Mouse (Mus musculus) intestine, postnatal 0 days (tissue): ENCODE measurements around the gene Kif2a. TPM values are rescaled to one million over a fixed set of nuclear protein-coding genes. Genes with fewer than 3 reads are reported as not detected.

Experiments used
- ATAC-seq: fragments of 200-750 bp; cut with Nextera tagmentation; 2 replicates; pipeline ENCODE4 v1.8.0; 2017; ENCODE audit warnings: mild to moderate bottlenecking, moderate TSS enrichment, moderate library complexity
- H3K27ac ChIP-seq: fragments of 300-500 bp; sonication (generic); 2 replicates; pipeline ENCODE4 v1.5.1; 2014; ENCODE audit warnings: mild to moderate bottlenecking, low read depth, low read length, moderate library complexity
- H3K27me3 ChIP-seq: fragments of 300-500 bp; sonication (generic); replicated peaks from 2 replicates; pipeline ENCODE4 v1.6.1; 2014; ENCODE audit warnings: low read length, mixed read lengths; ENCODE audit not compliant: control insufficient read depth, insufficient read depth
- H3K36me3 ChIP-seq: fragments of 300-500 bp; sonication (generic); 2 replicates; pipeline ENCODE4 v1.6.1; 2014; ENCODE audit warnings: mild to moderate bottlenecking, moderate library complexity; ENCODE audit not compliant: control insufficient read depth, insufficient read depth
- H3K4me1 ChIP-seq: fragments of 300-500 bp; sonication (generic); replicated peaks from 2 replicates; pipeline ENCODE4 v1.6.1; 2014; ENCODE audit warnings: antibody characterized with exemption, low read length, mixed read lengths; ENCODE audit not compliant: control insufficient read depth, insufficient read depth
- H3K4me2 ChIP-seq: fragments of 300-500 bp; sonication (generic); replicated peaks from 2 replicates; pipeline ENCODE4 v1.6.1; 2014; ENCODE audit warnings: low read depth, mild to moderate bottlenecking, moderate library complexity
- H3K4me3 ChIP-seq: fragments of 300-500 bp; sonication (generic); 2 replicates; pipeline ENCODE4 v1.5.1; 2014; ENCODE audit warnings: low read depth, low read length
- H3K9ac ChIP-seq: fragments of 300-500 bp; sonication (generic); 2 replicates; pipeline ENCODE4 v1.6.1; 2014; ENCODE audit warnings: mild to moderate bottlenecking, low read depth, low read length
- H3K9me3 ChIP-seq: fragments of 300-500 bp; sonication (generic); 2 replicates; pipeline ENCODE4 v1.6.1; 2016; ENCODE audit warnings: mixed run types; ENCODE audit not compliant: control insufficient read depth
- CTCF ChIP-seq: sonication (generic); IDR thresholded peaks from 2 replicates; pipeline ENCODE4 v1.5.1; 2016; ENCODE audit warnings: low read depth, mild to moderate bottlenecking, control low read depth, antibody characterized with exemption, moderate library complexity
- WGBS: fragments of 180-500 bp; shearing (Covaris S2); extraction: QIAGEN DNeasy Blood & Tissue Kit; methylation state at CpG from one replicate; pipeline ENCODE4 v1.1.7; 2014; 5-methylcytosine and 5-hydroxymethylcytosine counted together
- polyA plus RNA-seq: library from polyadenylated mRNA; unstranded; fragments of >200 nt; fragmentation: Nextera tagmentation; extraction: Ambion mirVana; gene quantifications from 2 replicates; pipeline ENCODE4 v1.2.1, GENCODE M21; 2015

Gene Kif2a
- polyA plus RNA-seq, 1 experiment from 2014 or later = 20.6 TPM

DNA sequence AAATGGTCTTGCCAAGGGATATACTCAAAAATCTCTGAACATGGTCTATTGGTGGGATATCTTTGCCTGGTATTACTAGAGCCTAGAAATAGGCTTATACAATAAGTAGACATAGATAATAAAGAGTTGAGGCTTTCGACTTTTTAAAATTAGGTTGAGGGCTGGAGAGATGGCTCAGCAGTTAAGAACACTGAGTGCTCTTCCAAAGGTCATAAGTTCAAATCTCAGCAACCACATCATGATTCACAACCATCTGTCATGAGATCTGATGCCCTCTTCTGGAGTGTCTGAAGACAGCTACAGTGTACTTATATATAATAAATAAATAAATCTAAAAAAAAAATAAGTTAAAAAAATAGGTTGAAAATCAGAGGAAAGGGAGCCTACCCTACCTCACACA, 79.2 kb downstream of the Kif2a start:
- Histone ChIP-seq H3K4me1 (peaks cover 2% of the 10 kb centered on the region; the same call in 1 of the 2 replicates), H3K9ac (no peak overlapping the region), H3K9me3 (no peaks in the 10 kb centered on the region), H3K4me3 (no peak overlapping the region), H3K27me3 (no peaks in the 10 kb centered on the region), H3K27ac (no peak overlapping the region), H3K36me3 (no peaks in the 10 kb centered on the region), H3K4me2 (no peak overlapping the region)
- no peak for ATAC-seq
- TF ChIP-seq CTCF = no peak
- WGBS = 96% methylated on average over 1 of the region's 1 CpGs

DNA sequence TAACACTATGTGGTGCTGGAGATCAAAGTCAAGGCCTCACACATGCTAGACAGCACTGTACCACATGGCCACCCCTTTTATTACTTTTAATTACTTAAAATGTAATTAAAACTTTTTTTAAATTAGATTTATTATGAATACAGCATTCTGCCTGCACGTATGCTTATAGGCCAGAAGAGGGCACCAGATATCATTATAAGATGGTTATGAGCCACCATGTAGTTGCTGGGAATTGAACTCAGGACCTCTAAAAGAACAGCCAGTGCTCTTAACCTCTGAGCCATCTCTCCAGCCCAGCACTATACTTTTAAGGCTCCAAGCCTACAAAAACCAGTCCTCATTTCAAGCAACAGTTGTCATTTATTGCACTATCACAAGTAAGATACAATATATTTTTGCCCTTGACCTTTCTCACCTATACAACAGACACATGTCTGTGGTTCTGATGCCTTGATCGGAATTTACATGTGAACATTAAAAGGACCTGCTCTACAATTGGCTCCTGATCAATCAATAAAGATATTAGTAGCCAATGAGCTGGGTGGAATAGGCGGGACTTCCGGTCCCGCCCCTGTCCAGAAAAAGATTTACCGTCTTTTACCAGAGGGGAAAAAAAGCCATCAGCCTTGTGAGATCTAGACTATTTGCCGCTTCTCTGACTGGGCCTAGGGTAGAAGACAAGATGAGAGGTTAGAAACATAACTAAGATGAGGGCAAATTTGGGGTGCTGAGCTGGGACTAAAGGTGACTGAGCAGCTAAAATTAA, 80.5 kb downstream of the Kif2a start:
- Histone ChIP-seq H3K9me3 (no peaks in the 10 kb centered on the region), H3K36me3 (no peaks in the 10 kb centered on the region), H3K4me1 (no peaks in the 10 kb centered on the region), H3K4me3 (no peak overlapping the region), H3K27me3 (no peaks in the 10 kb centered on the region), H3K4me2 (no peak overlapping the region), H3K9ac (no peak overlapping the region), H3K27ac (no peak overlapping the region)
- TF ChIP-seq CTCF = peak; percentile 42
- ATAC-seq = no peak
- WGBS = 39% methylated on average over 7 of the region's 7 CpGs

DNA sequence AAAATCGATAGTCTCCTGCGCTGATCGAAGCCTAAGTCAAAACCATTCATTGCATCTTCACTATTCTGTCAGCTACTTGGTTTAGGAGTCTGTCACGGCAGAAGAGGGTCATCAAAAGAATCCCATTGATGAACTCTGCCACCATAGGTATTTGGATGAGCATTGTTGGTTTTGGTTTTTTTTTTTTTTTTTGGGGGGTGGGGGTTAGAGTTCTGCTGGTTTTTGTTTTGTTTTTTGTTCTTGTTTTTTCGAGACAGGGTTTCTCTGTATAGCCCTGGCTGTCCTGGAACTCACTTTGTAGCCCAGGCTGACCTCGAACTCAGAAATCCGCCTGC, 84.8 kb downstream of the Kif2a start:
- H3K27me3 ChIP-seq = no peaks in the 10 kb centered on the region
- no peaks in the 10 kb centered on the region for H3K36me3 ChIP-seq
- H3K4me1 ChIP-seq = no peaks in the 10 kb centered on the region
- H3K9ac ChIP-seq = no peak overlapping the region
- TF ChIP-seq CTCF = no peak
- H3K4me2 ChIP-seq = peak overlapping the region; percentile 84
- H3K9me3 ChIP-seq = no peaks in the 10 kb centered on the region
- 23% methylated on average over 7 of the region's 7 CpGs for WGBS
- no peak overlapping the region for H3K27ac ChIP-seq
- ATAC-seq = peak; percentile 5; the same call in 1 of the 2 replicates
- peak overlapping the region; percentile 96 for H3K4me3 ChIP-seq

DNA sequence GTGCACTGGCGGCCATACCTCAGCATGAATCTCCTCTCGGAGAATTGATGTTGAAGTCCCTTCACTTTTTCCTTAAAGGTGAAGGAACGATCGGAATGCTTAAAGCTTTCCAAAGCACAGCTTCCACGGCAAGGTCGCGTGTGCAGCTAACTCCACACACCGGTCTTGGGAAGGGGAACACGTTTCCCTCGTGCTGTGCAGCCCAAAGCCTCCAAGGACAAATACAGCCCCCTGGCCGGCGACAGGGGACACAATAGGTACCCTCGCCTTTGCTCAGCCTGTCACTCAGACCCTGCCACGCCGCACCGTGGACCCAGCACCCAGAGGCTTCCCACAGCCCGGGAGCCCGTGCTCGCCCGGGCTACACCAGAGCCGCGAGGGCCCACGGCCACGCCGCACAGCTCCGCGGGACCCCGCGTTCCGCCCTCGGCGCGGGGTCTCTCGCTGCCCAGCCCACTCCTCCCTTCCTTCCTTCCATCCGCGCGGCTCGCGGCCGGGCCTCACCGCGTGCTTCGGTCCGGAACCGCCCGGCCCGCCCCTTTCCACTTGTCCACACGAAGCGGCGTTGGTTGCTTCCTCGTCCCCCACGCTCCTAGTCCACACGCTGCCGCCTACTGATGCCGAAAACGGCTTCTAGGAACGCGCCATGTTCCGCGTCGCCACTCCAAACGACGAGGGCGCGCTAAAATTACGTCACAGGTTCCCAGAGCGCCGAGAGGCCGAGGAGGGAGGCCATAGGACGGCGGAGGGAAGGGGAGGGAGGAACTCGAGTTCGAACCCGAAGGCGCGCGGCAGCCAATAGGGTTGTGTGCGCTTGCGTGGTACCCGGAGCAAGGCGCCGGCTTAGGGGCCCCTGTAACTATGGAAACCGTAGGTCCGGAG, 85.4 kb downstream of the Kif2a start, which contains the start of gene Ipo11:
Gene Ipo11 (minus strand): TSS at position 703 of the 882 bp plus-strand sequence.
- Histone ChIP-seq H3K27me3 (no peaks in the 10 kb centered on the region), H3K4me2 (peak within 1 kb of the TSS; percentile 84), H3K9me3 (no peaks in the 10 kb centered on the region), H3K36me3 (no peaks in the 10 kb centered on the region), H3K9ac (peak within 1 kb of the TSS; percentile 87), H3K27ac (peak within 1 kb of the TSS; percentile 51), H3K4me1 (no peaks in the 10 kb centered on the region), H3K4me3 (peak within 1 kb of the TSS; percentile 96)
- ATAC-seq = peak; percentile 96
- under 1% methylated on average over 83 of the region's 84 CpGs for WGBS
- no peak for TF ChIP-seq CTCF

DNA sequence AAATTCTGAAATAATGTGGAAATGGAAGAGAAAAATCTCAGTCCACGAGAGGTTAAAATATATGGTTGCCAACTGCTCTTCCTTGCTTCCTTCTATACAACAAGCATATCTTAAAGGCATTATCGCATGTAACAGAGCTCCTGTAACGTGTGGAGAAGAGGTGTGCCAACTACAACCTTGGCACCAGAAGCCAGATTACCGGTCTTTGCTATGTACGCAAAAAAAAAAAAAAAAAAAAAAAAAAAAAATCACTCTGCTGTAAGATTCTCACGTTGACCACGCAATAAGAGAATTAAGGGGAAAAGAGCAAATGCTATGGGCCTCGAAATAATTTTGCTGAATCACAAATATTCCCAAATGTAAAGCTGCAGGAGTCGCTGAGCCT, 86.1 kb downstream of the Kif2a start:
- Histone ChIP-seq H3K9me3 (no peaks in the 10 kb centered on the region), H3K4me2 (peak overlapping the region; percentile 84), H3K4me1 (no peaks in the 10 kb centered on the region), H3K27me3 (no peaks in the 10 kb centered on the region), H3K4me3 (peak overlapping the region; percentile 96), H3K9ac (0 out of 2 replicates have a peak overlapping the region, but pooled peaks have one; percentile 87), H3K36me3 (no peaks in the 10 kb centered on the region), H3K27ac (no peak overlapping the region)
- no peak for TF ChIP-seq CTCF
- 2% methylated on average over 9 of the region's 9 CpGs for WGBS
- no peak for ATAC-seq

DNA sequence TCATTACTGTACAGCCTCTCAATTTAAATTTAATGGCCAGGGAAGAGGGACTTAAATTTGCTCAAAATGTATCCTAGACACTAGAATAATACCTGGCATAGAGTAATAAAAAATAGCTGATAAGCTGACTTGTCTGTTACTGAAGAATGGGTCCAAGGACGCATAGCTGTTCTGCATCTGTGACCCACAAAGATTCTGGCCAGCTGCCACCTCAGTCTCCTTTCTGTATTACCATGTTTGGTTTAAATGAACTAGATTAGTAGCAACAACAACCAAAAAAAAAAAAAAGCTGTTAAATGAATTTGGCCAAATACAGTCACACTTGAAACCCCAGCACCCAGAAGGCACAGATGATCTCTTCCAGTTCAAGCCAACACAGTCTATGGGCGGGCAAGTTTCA, 92.7 kb downstream of the Kif2a start:
- H3K4me3 ChIP-seq = no peak overlapping the region
- peaks cover 9% of the 10 kb centered on the region; the same call in 1 of the 2 replicates for H3K36me3 ChIP-seq
- H3K9me3 ChIP-seq = no peaks in the 10 kb centered on the region
- no peak for ATAC-seq
- H3K27ac ChIP-seq = no peak overlapping the region
- H3K27me3 ChIP-seq = no peaks in the 10 kb centered on the region
- H3K4me1 ChIP-seq = no peaks in the 10 kb centered on the region
- 66% methylated on average over 2 of the region's 2 CpGs for WGBS
- TF ChIP-seq CTCF = no peak
- H3K4me2 ChIP-seq = no peak overlapping the region
- H3K9ac ChIP-seq = no peak overlapping the region
